Mouse (Mus musculus) spleen, postnatal 14 days (tissue): Measurements from ENCODE around the gene Ros1.

ENCODE experiments used
- DNase-seq, 2 experiments: peaks; one replicate each; pipeline ENCODE4 v3.0.0; 2021 to 2022; ENCODE audit warnings: low spot score in 2 of 2

Gene Ros1

DNA sequence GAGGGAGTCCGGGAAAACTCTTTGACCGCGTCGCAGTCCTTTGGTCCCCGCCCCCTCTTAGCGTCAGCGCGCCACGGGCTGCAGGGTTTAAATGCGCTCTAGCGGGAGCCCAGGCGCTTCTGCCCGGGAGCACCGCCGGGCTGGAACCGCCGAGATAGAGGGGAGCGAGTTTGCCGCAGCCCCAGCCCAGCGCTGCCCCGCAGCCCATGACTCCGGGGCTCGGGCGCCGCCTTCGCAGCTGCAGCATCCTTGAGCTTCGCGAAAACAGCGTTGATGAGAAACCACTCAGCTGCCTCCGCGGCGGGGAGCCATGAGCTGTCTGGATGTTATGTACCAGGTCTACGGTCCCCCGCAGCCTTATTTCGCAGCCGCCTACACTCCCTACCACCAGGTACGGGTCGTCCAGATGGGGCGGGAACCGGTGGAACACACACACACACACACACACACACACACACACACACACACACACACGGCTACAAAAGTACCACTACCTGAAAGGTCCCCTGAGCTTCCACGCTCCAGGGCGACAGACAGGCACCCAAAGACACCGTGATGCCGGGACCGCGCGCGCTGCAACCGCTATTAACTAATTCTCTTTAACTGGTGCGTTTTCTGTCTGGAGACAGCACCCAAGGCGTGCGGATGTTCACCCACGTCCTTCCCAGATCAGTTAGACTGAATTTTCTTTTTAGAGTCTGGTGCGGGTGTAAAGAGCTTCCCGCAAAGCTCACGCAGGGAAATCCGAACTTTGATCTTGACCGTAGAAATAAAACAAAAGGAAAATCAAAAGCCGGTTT lies 172.4 kb downstream of the Ros1 start, which contains the start of gene Vgll2:
Gene Vgll2 (plus strand): TSS at position 90 of the 800 bp plus-strand sequence.
- no peak for DNase-seq

DNA sequence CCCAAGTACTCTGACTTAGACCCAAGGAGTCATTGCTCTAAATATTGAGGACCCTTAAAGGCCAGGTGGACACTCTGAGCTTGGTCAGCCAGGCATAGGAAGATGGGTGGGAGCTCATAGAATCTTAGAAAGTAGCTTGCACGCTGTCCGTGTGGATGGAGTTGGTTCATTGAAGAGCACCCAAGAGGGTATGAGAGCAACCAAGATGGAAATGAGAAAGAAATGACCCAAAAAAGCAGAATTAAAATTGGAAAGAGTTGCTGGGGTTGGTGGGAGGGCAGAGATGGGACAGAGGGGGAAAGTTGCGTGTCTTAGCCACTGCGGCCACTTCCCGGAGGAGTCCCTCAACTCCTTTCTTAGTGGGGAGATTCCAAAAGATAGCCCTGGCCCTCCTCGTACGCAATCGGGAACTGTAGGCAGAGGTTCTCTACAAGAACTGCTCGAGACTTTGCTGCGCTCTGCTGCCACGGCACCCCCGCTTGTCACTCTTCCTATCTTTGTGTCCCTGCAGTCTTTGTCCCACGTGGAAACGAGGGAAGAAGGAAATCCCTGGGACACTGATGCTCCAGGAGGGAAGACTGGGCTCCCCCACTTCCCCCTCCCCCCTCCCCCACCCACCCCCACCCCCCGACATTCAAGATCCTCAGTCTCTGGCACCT lies 173.2 kb downstream of the Ros1 start:
- no peak for DNase-seq

DNA sequence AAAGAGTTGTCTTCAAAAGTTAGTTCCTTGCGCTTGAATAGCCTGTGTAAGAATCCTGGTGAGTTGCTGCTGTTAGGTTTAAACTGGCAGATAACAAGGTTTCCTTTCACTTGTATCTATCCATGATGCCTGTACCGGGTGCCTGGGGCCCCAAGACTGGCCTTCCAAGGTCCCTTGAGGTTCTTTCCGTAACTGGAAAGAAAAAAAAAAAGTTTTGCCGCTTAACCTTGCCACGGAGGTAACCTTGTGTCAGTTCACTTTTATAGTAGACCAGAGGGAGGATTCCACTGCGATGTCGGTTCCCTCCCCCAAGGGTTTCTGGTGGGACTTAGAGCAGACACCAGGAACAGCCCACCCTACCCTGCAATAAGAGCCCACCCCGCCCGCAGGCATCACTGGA lies 173.8 kb downstream of the Ros1 start:
- no peak for DNase-seq

GRCm38 (mm10) chr10:52018471-52018870 lies 176.6 kb downstream of the Ros1 start:
- no peak for DNase-seq
